Mouse (Mus musculus) B cell, adult 2 months (primary cell): ENCODE data around the gene Szt2.

ENCODE experiments used
- DNase-seq, 2 experiments: peaks; one replicate each; pipeline ENCODE4 v3.0.0; 2022

Szt2 gene

GRCm38 (mm10) chr4:118410871-118411270, 1.8 kb upstream of the Szt2 start:
- DNase-seq: no peak

- DNase-seq: no peak
Measured at GRCm38 (mm10) chr4:118402701-118403100, 6.4 kb downstream of the Szt2 start.

DNA sequence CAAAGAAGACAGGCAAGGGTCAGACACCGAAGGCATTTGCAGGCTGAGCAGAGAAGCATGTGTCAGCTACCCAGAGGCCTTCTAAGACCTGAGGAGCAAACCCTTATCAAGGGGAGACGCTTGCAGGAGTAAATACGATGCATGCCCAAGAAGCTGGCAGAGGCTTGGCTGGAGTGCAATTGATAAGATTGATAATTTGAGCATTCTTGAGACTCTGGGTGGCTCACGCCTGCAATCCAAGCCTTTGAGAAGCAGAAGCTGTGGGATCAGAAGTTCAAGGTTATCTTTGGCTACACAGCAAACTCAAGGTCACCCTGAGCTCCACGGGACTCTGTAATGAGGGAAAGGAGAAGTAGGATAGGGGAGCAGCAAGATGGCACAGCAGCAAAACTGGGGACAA, 7.2 kb downstream of the Szt2 start:
- DNase-seq: no peak

DNA sequence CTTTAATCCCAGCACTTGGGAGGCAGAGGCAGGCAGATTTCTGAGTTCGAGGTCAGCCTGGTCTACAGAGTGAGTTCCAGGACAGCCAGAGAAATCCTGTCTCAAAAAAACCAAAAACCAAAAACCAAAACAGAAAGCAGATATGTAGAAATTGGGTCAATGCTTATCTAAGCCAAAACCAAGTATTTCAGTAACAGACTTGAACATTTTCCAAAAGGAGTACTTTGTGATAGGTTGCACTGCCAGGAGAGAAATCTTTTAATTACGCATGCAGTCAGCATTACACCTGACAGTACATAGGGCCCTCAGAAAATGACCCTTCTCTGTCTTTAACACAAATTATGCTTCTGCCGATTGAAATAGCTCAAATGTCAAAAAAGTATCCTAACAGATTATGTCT, 7.7 kb downstream of the Szt2 start:
- no peak for DNase-seq

DNA sequence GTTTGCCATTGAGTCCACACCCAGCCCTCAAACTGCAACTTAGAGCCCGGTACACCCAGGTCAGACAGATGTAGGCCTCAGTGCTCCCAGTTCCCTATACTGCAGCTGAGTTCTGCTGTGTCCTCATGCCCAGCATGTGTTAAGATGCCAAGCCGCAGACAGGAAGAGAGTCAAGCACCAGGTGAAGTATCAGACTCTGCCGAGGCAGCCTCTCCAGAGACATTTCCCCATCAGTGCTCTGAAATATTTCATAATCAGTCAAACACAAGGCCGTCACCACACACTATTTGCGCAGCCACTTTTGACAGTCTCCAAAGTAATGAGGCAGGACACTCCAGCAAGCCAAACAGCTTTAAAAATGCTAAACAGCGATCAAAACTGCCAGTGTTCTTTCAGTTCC, 10.7 kb downstream of the Szt2 start:
- DNase-seq: no peak

- DNase-seq: no peak
Measured at GRCm38 (mm10) chr4:118396433-118396832, 12.6 kb downstream of the Szt2 start.

GRCm38 (mm10) chr4:118395289-118395688, 13.8 kb downstream of the Szt2 start:
- no peak for DNase-seq

GRCm38 (mm10) chr4:118394505-118394904, 14.6 kb downstream of the Szt2 start:
- no peak for DNase-seq

GRCm38 (mm10) chr4:118390146-118390545, 18.9 kb downstream of the Szt2 start:
- DNase-seq: no peak

DNA sequence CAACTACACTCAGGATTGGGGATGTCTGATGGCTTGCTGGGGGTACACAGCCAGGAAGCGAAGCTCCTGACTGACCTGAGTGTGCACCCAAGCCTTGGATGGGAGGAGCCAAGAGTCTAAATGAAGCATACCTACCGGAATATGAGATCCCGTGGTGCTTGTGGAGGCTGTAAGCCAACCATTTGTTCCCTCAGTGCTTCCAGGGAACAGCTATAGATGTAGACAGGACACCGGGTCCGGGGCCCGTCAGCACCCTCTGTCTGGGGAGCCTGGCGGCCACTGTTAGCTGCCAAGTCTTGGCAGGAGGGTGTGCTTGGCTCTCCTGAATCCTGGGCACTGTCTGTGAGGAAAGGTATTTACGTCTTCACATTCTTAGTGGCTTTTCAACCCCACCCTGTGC, 21.8 kb downstream of the Szt2 start:
- DNase-seq: no peak

GRCm38 (mm10) chr4:118383271-118383670, 25.8 kb downstream of the Szt2 start:
- no peak for DNase-seq

DNA sequence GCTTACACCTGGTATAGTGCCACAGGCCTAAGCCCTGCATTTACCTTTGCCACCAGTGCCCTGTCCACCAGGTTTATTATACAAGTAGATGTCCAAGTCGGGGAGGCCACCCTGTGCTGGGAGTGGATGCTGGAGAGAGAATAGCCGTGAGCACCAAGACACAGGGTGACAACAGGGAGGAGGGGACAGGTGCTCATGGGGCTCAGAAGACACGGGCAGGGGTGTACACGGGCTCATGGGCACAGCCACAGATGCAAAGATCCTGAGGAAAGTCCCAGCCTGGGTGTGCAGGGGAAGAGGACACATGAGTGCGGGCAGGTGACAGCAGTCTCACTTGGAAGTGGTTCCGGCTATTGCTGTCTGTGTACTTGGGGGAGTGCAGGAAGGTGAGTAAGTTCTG, 33.1 kb downstream of the Szt2 start:
- DNase-seq: no peak

- DNase-seq: no peak
Measured at GRCm38 (mm10) chr4:118371822-118372221, 37.3 kb downstream of the Szt2 start.

DNA sequence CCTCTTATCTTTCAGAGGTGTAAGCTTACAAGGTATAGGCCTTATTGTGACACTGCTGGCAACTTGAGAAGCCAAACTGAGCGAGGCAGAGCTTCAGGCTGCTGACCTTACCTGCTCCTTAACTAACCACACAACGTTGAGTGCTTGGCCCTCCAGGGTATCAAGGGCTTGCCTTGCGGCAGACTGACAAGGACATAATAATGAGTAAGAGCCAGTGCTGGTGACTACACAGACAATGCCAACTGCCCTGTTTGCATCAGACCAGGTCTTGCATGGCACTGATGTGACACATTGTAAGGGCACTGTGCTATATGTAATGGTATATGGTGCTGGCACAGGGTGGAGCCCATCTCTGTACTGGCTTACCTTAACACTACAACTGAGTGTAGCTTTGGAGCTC, 40.5 kb downstream of the Szt2 start:
- DNase-seq: no peak

DNA sequence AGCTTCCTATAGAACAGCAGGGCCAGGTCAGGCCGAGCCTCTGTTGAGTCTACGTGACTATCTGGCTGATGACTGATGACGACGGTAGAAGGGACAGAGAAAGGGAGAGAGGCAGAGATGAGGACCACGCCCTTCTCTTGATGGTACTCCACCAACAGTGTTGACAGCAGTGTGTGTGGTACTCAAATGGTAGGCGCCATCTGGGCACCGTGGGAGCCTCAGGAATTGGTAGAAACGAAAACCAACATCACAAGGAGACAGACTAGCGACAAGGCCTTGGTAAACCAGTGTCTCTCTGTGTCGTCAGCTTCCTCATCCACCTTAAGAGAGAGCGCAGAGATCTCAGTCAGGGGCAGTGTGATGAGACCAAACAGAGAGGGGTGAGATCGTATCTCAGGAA, 41.5 kb downstream of the Szt2 start:
- DNase-seq: no peak

GRCm38 (mm10) chr4:118365991-118366390, 43.1 kb downstream of the Szt2 start:
- DNase-seq: no peak

DNA sequence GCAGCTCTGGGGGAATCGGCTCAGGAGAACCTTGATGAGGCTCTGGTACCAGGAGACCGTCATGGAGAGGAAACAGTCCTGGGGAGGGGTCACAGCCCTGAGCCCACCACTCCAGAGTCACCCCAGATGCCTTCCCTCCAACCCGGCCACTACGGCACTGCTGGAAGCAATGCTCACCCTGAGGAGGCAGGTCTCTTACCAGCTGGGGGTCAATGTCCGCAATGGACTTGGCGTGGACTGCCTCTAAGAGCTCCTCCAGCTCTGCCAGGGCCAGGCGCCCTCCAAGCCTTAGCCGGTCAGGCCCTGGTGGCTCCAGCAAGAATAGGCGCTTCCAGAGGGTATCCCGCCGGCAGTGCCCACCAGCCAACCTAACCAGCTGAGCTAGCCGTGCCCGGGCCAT, 44.4 kb downstream of the Szt2 start:
- no peak for DNase-seq

DNA sequence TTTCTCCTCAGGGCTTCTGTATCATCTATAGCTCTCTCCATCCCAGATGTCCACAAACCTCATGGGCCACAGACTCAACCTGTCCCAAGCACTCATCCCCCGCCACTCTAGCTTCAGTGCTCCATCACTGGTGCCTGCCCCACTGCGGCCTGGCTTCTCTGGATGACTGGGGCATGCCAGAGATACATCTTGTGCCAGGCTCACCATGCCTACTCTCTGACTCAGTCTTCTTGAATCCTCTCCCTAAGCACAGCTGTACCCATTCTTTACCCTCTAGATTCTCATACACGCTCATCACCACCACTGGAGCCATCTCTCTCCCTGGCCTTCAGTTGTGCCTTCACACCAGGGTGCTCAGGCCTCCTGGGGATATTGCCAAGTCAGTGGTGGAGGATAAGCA, 45.1 kb downstream of the Szt2 start:
- DNase-seq: no peak

DNA sequence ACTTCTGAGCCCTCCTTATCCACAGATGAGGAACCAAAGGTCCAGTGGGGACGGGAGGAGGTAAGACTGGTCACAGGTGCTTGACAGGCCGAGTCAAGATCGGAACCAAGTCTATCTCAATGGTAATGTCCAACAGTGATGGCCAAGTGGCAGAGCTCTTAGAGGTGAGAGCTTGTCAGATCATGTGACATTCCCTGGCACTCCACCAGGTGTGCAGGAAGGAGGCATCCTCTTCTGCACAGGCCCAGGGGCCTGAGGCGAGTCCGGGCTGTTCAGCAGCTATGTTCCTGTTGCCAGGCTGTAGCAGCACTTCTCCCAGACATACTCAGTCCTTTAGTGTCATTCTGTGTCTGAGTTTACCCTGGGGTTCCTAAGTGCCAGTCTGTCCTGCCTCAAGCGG, 46.2 kb downstream of the Szt2 start:
- DNase-seq: no peak

DNA sequence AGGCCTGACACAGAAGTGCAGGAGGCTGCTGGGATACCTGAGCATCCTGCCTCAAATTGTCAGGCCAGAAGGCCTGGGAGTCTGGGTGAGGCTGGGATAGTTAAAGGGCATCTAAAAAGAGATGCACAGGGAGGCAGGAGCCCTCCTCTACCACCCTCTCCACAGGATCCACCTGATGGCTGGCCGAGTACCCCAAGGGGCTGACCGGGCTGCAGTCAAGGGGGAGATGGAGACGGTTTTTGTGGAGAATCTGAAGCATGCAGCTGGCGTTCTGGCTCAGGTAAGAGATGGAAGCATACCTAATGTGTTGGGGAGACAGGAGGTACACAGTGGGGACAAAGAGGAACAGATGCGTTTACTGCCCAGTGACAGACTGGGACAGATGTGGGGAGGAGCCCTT, 47.6 kb downstream of the Szt2 start:
- no peak for DNase-seq

- DNase-seq: peak; percentile 66 to 68
Measured at GRCm38 (mm10) chr4:118359896-118360720, 49.0 kb downstream of the Szt2 start.

DNA sequence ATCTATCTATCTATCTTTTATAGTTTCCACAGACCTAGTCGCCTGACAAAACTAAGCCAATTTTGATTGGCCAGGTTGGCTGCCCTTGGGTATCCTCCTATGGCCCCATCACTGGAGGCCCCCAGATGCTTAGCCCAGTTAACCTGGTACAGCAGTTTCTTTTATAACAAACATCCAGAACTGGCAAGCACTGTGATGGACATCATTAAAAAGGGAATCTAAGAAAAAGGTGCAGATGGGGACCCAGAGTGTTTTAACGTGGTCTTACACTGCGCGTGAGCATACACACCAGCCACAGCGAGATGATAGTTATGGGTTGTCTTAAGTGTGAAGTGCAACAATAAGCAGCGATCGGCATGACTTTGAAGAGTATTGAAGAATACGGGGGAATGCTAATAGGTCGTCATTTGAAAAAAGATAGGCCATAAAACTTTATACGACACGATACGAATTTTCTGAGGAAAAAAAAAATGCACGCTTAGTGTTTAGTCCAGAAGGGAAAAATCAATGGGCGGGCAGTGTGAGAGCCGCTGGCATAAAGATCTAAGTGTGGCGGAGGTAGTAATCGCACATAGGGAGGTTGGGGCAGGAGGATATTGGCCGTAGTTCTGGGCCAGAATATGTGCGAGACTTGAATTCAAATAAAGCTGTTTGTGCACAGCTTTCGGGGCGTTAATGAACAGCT, 49.7 kb downstream of the Szt2 start:
- no peak for DNase-seq

DNA sequence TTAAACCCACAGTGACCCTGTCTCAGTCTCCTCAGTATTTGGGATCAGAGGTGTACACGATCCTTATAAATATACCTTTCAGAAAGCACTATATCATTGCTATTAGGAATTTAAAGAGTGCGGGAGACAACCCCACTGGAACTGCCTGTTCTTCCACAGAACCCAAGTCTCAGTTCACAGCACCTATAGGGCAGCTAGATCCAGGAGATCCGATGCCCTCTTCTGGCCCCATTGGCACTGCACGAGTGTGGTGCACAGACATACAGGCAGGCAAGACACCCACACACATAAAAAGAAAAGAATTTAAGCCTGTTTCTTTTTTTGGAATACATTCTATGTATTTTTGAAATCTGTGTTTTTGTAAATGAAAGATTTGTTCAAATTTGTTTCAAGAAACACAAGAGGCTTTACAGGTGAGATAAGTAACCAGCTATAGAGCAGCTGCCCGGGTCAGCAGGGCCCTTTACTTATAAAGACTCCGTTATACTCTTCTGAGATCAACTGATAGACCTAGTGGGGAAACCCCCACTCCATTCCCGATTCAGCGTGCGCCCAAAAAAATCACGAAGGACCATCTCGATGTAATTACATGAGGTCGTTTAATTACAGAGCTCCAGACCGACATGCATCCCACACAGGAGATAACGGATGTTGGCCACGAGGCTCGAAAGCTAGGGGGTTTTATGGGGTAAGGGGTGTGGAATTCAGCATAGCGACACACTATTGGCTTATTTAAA, 50.7 kb downstream of the Szt2 start:
- no peak for DNase-seq

- no peak for DNase-seq
Measured at GRCm38 (mm10) chr4:118357504-118357903, 51.6 kb downstream of the Szt2 start.
